Mouse (Mus musculus) urinary bladder, adult 18-20 months (tissue): ENCODE results near the gene Hist2h2ac.
"Not testable (repeated sequence)": the region's sequence is repeated elsewhere in the genome, so short reads cannot be mapped to it uniquely, and the experiment has no call there.

Experiments
- DNase-seq, 2 experiments: peaks; one replicate each; pipeline ENCODE4 v3.0.0; 2022; ENCODE audit warnings: low spot score in 2 of 2, mixed read lengths in 2 of 2

Gene Hist2h2ac

GRCm38 (mm10) chr3:96181510-96182381 is 38.9 kb downstream of the Hist2h2ac start:
- DNase-seq = no peak

GRCm38 (mm10) chr3:96180727-96181477 is 39.8 kb downstream of the Hist2h2ac start, which contains the start of gene Sv2a:
Sv2a (plus strand) TSS chr3:96181151.
- no peak for DNase-seq

- DNase-seq = no peak
Measured at GRCm38 (mm10) chr3:96179531-96179930, 41.1 kb downstream of the Hist2h2ac start.

- DNase-seq = no peak
Measured at GRCm38 (mm10) chr3:96178902-96179301, 41.8 kb downstream of the Hist2h2ac start.

- no peak for DNase-seq
Measured at GRCm38 (mm10) chr3:96178427-96178826, 42.3 kb downstream of the Hist2h2ac start.

- DNase-seq = no peak
Measured at GRCm38 (mm10) chr3:96175251-96175650, 45.4 kb downstream of the Hist2h2ac start.

- DNase-seq = not testable (repeated sequence)
Measured at GRCm38 (mm10) chr3:96174042-96174441, 46.6 kb downstream of the Hist2h2ac start.

- no peak for DNase-seq
Measured at GRCm38 (mm10) chr3:96173185-96173584, 47.5 kb downstream of the Hist2h2ac start.

GRCm38 (mm10) chr3:96172197-96173178 is 48.2 kb downstream of the Hist2h2ac start, which contains the start of gene Sf3b4:
Sf3b4 (plus strand) TSS chr3:96172332.
- peak; percentile 77 to 78 for DNase-seq

- DNase-seq = no peak
Measured at GRCm38 (mm10) chr3:96171583-96172196, 49.0 kb downstream of the Hist2h2ac start.

- DNase-seq = no peak
Measured at GRCm38 (mm10) chr3:96170976-96171545, 49.6 kb downstream of the Hist2h2ac start.
